Mouse (Mus musculus) brain, embryonic 14.5 days (tissue): ENCODE measurements around the gene Arhgef12.

Source experiments
- CTCF ChIP-seq: fragments of 200-500 bp; IDR thresholded peaks from 2 replicates; pipeline ENCODE4 v1.5.1; 2012; ENCODE audit warnings: inconsistent platforms, mild to moderate bottlenecking, moderate library complexity, borderline replicate concordance; ENCODE audit not compliant: insufficient read depth, insufficient read length; ENCODE audit errors: extremely low read depth
- POLR2A ChIP-seq: fragments of 200-500 bp; IDR thresholded peaks from 2 replicates; pipeline ENCODE4 v1.6.1; 2012; ENCODE audit warnings: mild to moderate bottlenecking, inconsistent platforms, borderline replicate concordance; ENCODE audit not compliant: poor library complexity, insufficient read depth, insufficient read length, severe bottlenecking; ENCODE audit errors: extremely low read depth

DNA sequence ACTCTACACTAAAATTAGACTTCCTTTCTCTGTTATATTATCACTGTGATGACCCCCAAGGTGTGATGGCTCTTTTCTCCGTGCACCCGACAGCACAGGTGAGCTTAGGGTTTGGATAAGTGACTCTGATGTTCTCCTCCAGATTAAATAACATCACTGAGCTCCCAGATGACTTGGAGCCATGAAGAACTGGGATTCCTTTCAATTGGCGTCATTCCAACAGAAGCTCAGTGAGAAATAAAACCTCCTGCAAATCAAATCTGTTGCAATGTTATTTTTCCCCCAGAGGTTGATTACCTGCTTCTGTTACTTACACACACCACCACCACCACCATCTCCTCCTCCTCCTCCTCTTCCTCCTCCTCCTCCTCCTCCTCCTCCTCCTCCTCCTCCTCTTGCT is 13.2 kb downstream of the Arhgef12 start:
- TF ChIP-seq CTCF (no peak), POLR2A (no peak)
